Mouse (Mus musculus) cortical plate, adult 2 months (tissue): ENCODE measurements around the gene Kcnc1.
A peak's percentile ranks its signal among the peaks of the same experiment; 100 is the strongest.

Experiments used
- CTCF ChIP-seq: fragments of 200-500 bp; IDR thresholded peaks from 2 replicates; pipeline ENCODE4 v1.5.1; 2011; ENCODE audit warnings: mild to moderate bottlenecking, control low read depth, low read length; ENCODE audit not compliant: insufficient read depth; ENCODE audit errors: extremely low read depth
- POLR2A ChIP-seq: fragments of 200-500 bp; IDR thresholded peaks from 2 replicates; pipeline ENCODE4 v1.6.1; 2011; ENCODE audit warnings: mild to moderate bottlenecking, low read length, control low read depth; ENCODE audit not compliant: insufficient read depth; ENCODE audit errors: extremely low read depth

- TF ChIP-seq POLR2A, result peak; percentile 64; the same call in 1 of the 2 replicates
- TF ChIP-seq CTCF, result no peak
Observed at GRCm38 (mm10) chr7:46396231-46396927, at the start of gene Kcnc1.
